Mouse (Mus musculus): ENCODE results near the gene Zfp668. TPM values are rescaled to one million over a fixed set of nuclear protein-coding genes. Genes with fewer than 3 reads are reported as not detected.

The Zfp668 gene
- total and polyA plus RNA-seq, 2 experiments from 2014 or later, result 29.7 to 31.0 TPM

DNA sequence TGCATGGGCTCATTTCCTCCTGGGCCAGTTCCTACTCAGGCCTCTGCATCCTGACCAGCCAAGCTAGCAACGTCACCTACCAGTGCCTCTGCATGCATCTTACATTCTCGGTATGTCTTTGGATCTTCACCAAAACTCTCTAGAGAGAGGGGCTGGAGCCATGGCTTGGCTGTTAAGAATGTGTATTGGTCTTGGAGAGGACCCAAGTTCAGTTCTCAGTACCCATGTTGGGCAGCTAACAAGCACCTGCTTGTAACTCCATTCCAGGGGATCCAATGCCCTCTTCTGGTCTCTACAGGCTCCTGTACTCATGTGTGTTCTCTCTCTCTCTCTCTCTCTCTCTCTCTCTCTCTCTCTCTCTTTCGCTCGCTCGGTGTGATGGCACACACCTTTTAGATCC is 58.9 kb downstream of the Zfp668 start:
- Histone ChIP-seq H3K9ac (replicated peaks; ENCODE audit: low read length, poor library complexity, severe bottlenecking) (no peak overlapping the region), H3K4me2 (ENCODE audit: low read depth, low read length, poor library complexity, severe bottlenecking) (no peak overlapping the region), H3K36me3 (ENCODE audit: insufficient read depth, low read length) (peaks cover 24% of the 10 kb centered on the region), H3K4me1 (ENCODE audit: insufficient read depth, low read length) (peaks cover 4% of the 10 kb centered on the region), H3K27me3 (ENCODE audit: insufficient read depth, low read length) (no peaks in the 10 kb centered on the region), H3K4me3 (ENCODE audit: low read depth, low read length) (no peak overlapping the region), H3K27ac (ENCODE audit: low read depth, low read length) (no peak overlapping the region), H3K9me3 (ENCODE audit: low read length) (no peaks in the 10 kb centered on the region)
- no peak for TF ChIP-seq CTCF (IDR thresholded peaks at IDR 0.05)
- WGBS, result 93% methylated on average over 5 of the region's 5 CpGs
- ATAC-seq (ENCODE audit: low FRiP score), result no peak
- no peak for DNase-seq (ENCODE audit: low spot score)

DNA sequence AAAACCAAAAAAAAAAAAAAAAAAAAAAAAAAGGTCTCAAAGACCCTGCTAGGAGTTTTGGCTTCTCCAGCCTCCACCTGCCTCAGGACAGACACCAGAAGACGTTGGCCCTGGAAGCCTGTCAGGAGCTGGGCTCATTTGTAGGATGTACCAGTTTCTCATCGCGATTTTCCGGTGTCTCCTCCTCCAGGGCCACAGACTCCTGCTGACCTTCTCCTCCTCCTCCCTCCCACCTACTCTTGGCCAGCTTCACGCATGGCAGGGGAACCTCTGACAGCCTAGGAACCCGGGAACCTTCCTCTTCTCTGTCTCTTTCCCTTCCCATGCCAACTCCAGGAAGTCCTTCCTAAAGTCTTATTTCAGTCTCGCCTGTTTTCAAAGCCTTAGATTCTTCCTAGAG is 59.6 kb downstream of the Zfp668 start:
- Histone ChIP-seq H3K9me3 (ENCODE audit: low read length) (no peaks in the 10 kb centered on the region), H3K9ac (replicated peaks; ENCODE audit: low read length, poor library complexity, severe bottlenecking) (no peak overlapping the region), H3K27ac (ENCODE audit: low read depth, low read length) (no peak overlapping the region), H3K4me3 (ENCODE audit: low read depth, low read length) (no peak overlapping the region), H3K4me1 (ENCODE audit: insufficient read depth, low read length) (no peaks in the 10 kb centered on the region), H3K4me2 (ENCODE audit: low read depth, low read length, poor library complexity, severe bottlenecking) (no peak overlapping the region), H3K27me3 (ENCODE audit: insufficient read depth, low read length) (no peaks in the 10 kb centered on the region), H3K36me3 (ENCODE audit: insufficient read depth, low read length) (peaks cover 29% of the 10 kb centered on the region)
- WGBS, result 79% methylated on average over 7 of the region's 7 CpGs
- no peak for DNase-seq (ENCODE audit: low spot score)
- TF ChIP-seq CTCF (IDR thresholded peaks at IDR 0.05), result no peak
- ATAC-seq (ENCODE audit: low FRiP score), result no peak

DNA sequence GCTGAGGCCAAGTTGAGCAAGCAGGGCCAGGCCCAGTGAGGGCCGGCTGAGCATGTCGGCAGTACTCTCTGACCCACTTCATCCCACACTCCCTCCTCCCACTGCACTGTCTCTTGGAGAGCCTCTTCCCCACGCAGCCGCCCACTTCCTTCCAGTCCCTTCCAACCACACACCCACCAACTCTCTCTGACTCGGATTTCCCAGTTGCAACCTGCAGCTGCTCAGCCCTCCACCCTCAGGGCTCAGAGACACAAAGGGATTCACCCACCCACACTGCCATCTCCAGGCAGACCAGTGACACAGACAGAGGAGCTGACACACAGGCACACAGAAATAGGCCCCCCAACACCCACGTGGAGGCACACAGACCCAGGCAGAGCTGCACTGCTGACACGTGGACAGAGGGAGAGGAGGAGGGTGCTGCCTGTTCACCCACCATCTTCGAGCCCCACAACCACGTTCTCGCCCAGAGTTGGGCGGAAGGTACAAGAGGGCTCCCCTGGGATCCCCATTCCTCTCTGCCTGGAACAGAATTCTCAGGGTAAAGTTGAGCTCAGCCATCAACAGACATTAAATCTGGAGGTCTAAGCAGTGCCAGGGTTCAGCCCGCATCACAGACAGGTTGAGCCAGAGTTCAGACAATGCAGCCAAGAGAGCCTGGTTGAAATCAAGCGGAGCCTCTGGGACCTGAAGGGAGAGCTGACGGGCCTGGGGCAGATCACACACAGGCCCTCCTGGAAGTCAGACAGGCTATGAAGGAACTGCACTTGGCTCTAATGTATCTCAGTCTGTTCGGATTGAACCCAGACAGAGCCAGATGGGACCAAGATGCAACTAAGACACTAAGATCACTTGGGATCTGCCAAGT is 60.4 kb downstream of the Zfp668 start:
- peak; percentile 40 for TF ChIP-seq CTCF (IDR thresholded peaks at IDR 0.05)
- no peak overlapping the region for H3K27ac ChIP-seq (ENCODE audit: low read depth, low read length)
- ATAC-seq (ENCODE audit: low FRiP score), result no peak
- peaks cover 32% of the 10 kb centered on the region for H3K36me3 ChIP-seq (ENCODE audit: insufficient read depth, low read length)
- no peaks in the 10 kb centered on the region for H3K4me1 ChIP-seq (ENCODE audit: insufficient read depth, low read length)
- no peaks in the 10 kb centered on the region for H3K9me3 ChIP-seq (ENCODE audit: low read length)
- no peak overlapping the region for H3K9ac ChIP-seq (replicated peaks; ENCODE audit: low read length, poor library complexity, severe bottlenecking)
- peak; percentile 14 for DNase-seq (ENCODE audit: low spot score)
- WGBS, result 69% methylated on average over 15 of the region's 15 CpGs
- H3K4me3 ChIP-seq (ENCODE audit: low read depth, low read length), result no peak overlapping the region
- no peaks in the 10 kb centered on the region for H3K27me3 ChIP-seq (ENCODE audit: insufficient read depth, low read length)
- H3K4me2 ChIP-seq (ENCODE audit: low read depth, low read length, poor library complexity, severe bottlenecking), result no peak overlapping the region

- DNase-seq (ENCODE audit: low spot score), result no peak
- TF ChIP-seq CTCF (IDR thresholded peaks at IDR 0.05), result no peak
- Histone ChIP-seq H3K36me3 (ENCODE audit: insufficient read depth, low read length) (peaks cover 42% of the 10 kb centered on the region), H3K4me2 (ENCODE audit: low read depth, low read length, poor library complexity, severe bottlenecking) (no peak overlapping the region), H3K9ac (replicated peaks; ENCODE audit: low read length, poor library complexity, severe bottlenecking) (no peak overlapping the region), H3K4me3 (ENCODE audit: low read depth, low read length) (no peak overlapping the region), H3K9me3 (ENCODE audit: low read length) (no peaks in the 10 kb centered on the region), H3K27ac (ENCODE audit: low read depth, low read length) (no peak overlapping the region), H3K4me1 (ENCODE audit: insufficient read depth, low read length) (no peaks in the 10 kb centered on the region), H3K27me3 (ENCODE audit: insufficient read depth, low read length) (no peaks in the 10 kb centered on the region)
- ATAC-seq (ENCODE audit: low FRiP score), result no peak
- 93% methylated on average over 15 of the region's 15 CpGs for WGBS
These were observed 61.4 kb downstream of the Zfp668 start for GRCm38 (mm10) chr7:127815116-127815665.

DNA sequence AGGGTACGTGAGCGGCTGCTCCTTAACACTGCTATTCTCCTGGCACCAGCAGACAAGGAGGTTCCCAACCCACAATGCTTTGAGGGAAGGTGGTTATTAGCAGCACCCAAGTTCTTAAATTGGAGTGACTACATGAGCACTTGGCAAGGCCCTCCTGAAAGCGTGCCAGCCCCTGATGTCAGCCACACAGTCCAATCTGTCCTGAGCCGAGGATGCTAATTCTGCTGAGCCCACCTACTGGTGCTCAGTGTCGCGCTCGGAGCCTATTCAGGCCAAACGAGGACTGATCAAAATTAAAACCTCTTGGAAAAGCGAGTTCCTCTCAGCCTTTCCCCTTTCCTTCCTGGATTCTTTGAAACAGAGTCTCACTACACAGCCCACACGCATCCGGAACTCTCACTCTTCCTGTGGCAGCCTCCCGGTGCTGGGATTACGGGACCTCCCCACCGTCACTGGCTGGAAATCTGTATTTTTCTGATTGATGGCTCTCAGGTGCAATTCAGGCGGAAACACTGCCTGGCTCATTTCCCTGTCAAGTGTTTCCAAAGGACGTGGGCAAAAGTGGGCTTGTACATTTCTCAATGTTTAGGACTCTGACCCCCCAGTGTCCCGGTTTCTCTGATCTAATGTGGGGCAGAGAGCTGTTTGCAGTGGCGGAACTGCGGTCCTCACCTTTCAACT is 62.2 kb downstream of the Zfp668 start:
- H3K27ac ChIP-seq (ENCODE audit: low read depth, low read length), result no peak overlapping the region
- DNase-seq (ENCODE audit: low spot score) (peak; percentile 65), ATAC-seq (ENCODE audit: low FRiP score) (no peak)
- H3K4me2 ChIP-seq (ENCODE audit: low read depth, low read length, poor library complexity, severe bottlenecking), result no peak overlapping the region
- WGBS, result 83% methylated on average over 19 of the region's 19 CpGs
- H3K9me3 ChIP-seq (ENCODE audit: low read length), result no peaks in the 10 kb centered on the region
- no peaks in the 10 kb centered on the region for H3K27me3 ChIP-seq (ENCODE audit: insufficient read depth, low read length)
- H3K4me1 ChIP-seq (ENCODE audit: insufficient read depth, low read length), result no peaks in the 10 kb centered on the region
- peaks cover 50% of the 10 kb centered on the region for H3K36me3 ChIP-seq (ENCODE audit: insufficient read depth, low read length)
- H3K4me3 ChIP-seq (ENCODE audit: low read depth, low read length), result no peak overlapping the region
- H3K9ac ChIP-seq (replicated peaks; ENCODE audit: low read length, poor library complexity, severe bottlenecking), result no peak overlapping the region
- TF ChIP-seq CTCF (IDR thresholded peaks at IDR 0.05), result no peak

- Histone ChIP-seq H3K9ac (replicated peaks; ENCODE audit: low read length, poor library complexity, severe bottlenecking) (no peak overlapping the region), H3K4me1 (ENCODE audit: insufficient read depth, low read length) (no peaks in the 10 kb centered on the region), H3K36me3 (ENCODE audit: insufficient read depth, low read length) (peaks cover 56% of the 10 kb centered on the region), H3K9me3 (ENCODE audit: low read length) (no peaks in the 10 kb centered on the region), H3K4me3 (ENCODE audit: low read depth, low read length) (no peak overlapping the region), H3K4me2 (ENCODE audit: low read depth, low read length, poor library complexity, severe bottlenecking) (no peak overlapping the region), H3K27me3 (ENCODE audit: insufficient read depth, low read length) (no peaks in the 10 kb centered on the region), H3K27ac (ENCODE audit: low read depth, low read length) (no peak overlapping the region)
- DNase-seq (ENCODE audit: low spot score) (no peak), ATAC-seq (ENCODE audit: low FRiP score) (no peak)
- TF ChIP-seq CTCF (IDR thresholded peaks at IDR 0.05), result no peak
- WGBS, result 86% methylated on average over 4 of the region's 4 CpGs
These were observed 62.8 kb downstream of the Zfp668 start for GRCm38 (mm10) chr7:127813821-127814220.

Other genes with a start within 250 kb of the Zfp668 start
- gene Bcl7c, start 167.9 kb downstream of the Zfp668 start, total RNA-seq (2014; rRNA removed), result 115 and 131 TPM in 2 replicates
- gene Bcl7c, start 167.9 kb downstream of the Zfp668 start, polyA plus RNA-seq (2015; fragmentation: Nextera tagmentation; extraction: Ambion mirVana), result 41.3 and 49.2 TPM in 2 replicates
- 5.5 and 5.6 TPM in 2 replicates for gene Ctf1, start 164.1 kb downstream of the Zfp668 start, total RNA-seq (2014; rRNA removed)
- gene Ctf1, start 164.1 kb downstream of the Zfp668 start, polyA plus RNA-seq (2015; fragmentation: Nextera tagmentation; extraction: Ambion mirVana), result 3.2 and 3.8 TPM in 2 replicates
- gene Ctf2, start 144.7 kb downstream of the Zfp668 start, total RNA-seq (2014; rRNA removed), result not detected in 2 replicates
- not detected in 2 replicates for gene Ctf2, start 144.7 kb downstream of the Zfp668 start, polyA plus RNA-seq (2015; fragmentation: Nextera tagmentation; extraction: Ambion mirVana)
- gene Fbxl19, start 132.3 kb downstream of the Zfp668 start, total RNA-seq (2014; rRNA removed), result 207 and 221 TPM in 2 replicates
- 5.9 and 8.3 TPM in 2 replicates for gene Fbxl19, start 132.3 kb downstream of the Zfp668 start, polyA plus RNA-seq (2015; fragmentation: Nextera tagmentation; extraction: Ambion mirVana)
- 14.8 and 17.6 TPM in 2 replicates for gene Orai3, start 107.0 kb downstream of the Zfp668 start, total RNA-seq (2014; rRNA removed)
- 9.9 and 10.0 TPM in 2 replicates for gene Orai3, start 107.0 kb downstream of the Zfp668 start, polyA plus RNA-seq (2015; fragmentation: Nextera tagmentation; extraction: Ambion mirVana)
- 18.0 and 19.8 TPM in 2 replicates for gene Setd1a, start 100.2 kb downstream of the Zfp668 start, total RNA-seq (2014; rRNA removed)
- 12.7 and 16.4 TPM in 2 replicates for gene Setd1a, start 100.2 kb downstream of the Zfp668 start, polyA plus RNA-seq (2015; fragmentation: Nextera tagmentation; extraction: Ambion mirVana)
- not detected in 2 replicates for gene Gm49388, start 91.2 kb downstream of the Zfp668 start, total RNA-seq (2014; rRNA removed)
- gene Gm49388, start 91.2 kb downstream of the Zfp668 start, polyA plus RNA-seq (2015; fragmentation: Nextera tagmentation; extraction: Ambion mirVana), result not detected in 2 replicates
- gene Hsd3b7, start 76.2 kb downstream of the Zfp668 start, total RNA-seq (2014; rRNA removed), result 7.1 and 12.8 TPM in 2 replicates
- gene Hsd3b7, start 76.2 kb downstream of the Zfp668 start, polyA plus RNA-seq (2015; fragmentation: Nextera tagmentation; extraction: Ambion mirVana), result 8.6 and 11.3 TPM in 2 replicates
- gene Stx4a, start 52.5 kb downstream of the Zfp668 start, total RNA-seq (2014; rRNA removed), result 6.7 and 7.1 TPM in 2 replicates
- 20.0 and 20.7 TPM in 2 replicates for gene Stx4a, start 52.5 kb downstream of the Zfp668 start, polyA plus RNA-seq (2015; fragmentation: Nextera tagmentation; extraction: Ambion mirVana)
- gene Stx1b, start 52.3 kb downstream of the Zfp668 start, total RNA-seq (2014; rRNA removed), result 83.6 and 88.9 TPM in 2 replicates
- gene Stx1b, start 52.3 kb downstream of the Zfp668 start, polyA plus RNA-seq (2015; fragmentation: Nextera tagmentation; extraction: Ambion mirVana), result 83.9 and 87.1 TPM in 2 replicates
- 32.3 and 33.8 TPM in 2 replicates for gene Zfp646, start 607 bp downstream of the Zfp668 start, total RNA-seq (2014; rRNA removed)
- gene Zfp646, start 607 bp downstream of the Zfp668 start, polyA plus RNA-seq (2015; fragmentation: Nextera tagmentation; extraction: Ambion mirVana), result 3.8 and 4.2 TPM in 2 replicates
- 0.55 and 1.0 TPM in 2 replicates for gene Prss53, start 14.1 kb upstream of the Zfp668 start, total RNA-seq (2014; rRNA removed)
- 0.77 and 0.82 TPM in 2 replicates for gene Prss53, start 14.1 kb upstream of the Zfp668 start, polyA plus RNA-seq (2015; fragmentation: Nextera tagmentation; extraction: Ambion mirVana)
- gene Gm21974, start 18.6 kb upstream of the Zfp668 start, total RNA-seq (2014; rRNA removed), result 0.16 TPM in 1 of 2 replicates, not detected in the other
- not detected in 2 replicates for gene Gm21974, start 18.6 kb upstream of the Zfp668 start, polyA plus RNA-seq (2015; fragmentation: Nextera tagmentation; extraction: Ambion mirVana)
- gene Vkorc1, start 18.8 kb upstream of the Zfp668 start, total RNA-seq (2014; rRNA removed), result 22.7 and 30.3 TPM in 2 replicates
- gene Vkorc1, start 18.8 kb upstream of the Zfp668 start, polyA plus RNA-seq (2015; fragmentation: Nextera tagmentation; extraction: Ambion mirVana), result 61.2 and 62.8 TPM in 2 replicates
- gene Bckdk, start 27.3 kb upstream of the Zfp668 start, total RNA-seq (2014; rRNA removed), result 47.8 and 77.7 TPM in 2 replicates
- gene Bckdk, start 27.3 kb upstream of the Zfp668 start, polyA plus RNA-seq (2015; fragmentation: Nextera tagmentation; extraction: Ambion mirVana), result 52.7 and 63.7 TPM in 2 replicates
- gene Kat8, start 35.7 kb upstream of the Zfp668 start, total RNA-seq (2014; rRNA removed), result 28.1 and 33.7 TPM in 2 replicates
- 34.8 TPM in 2 replicates for gene Kat8, start 35.7 kb upstream of the Zfp668 start, polyA plus RNA-seq (2015; fragmentation: Nextera tagmentation; extraction: Ambion mirVana)
- 0.90 and 2.7 TPM in 2 replicates for gene Prss8, start 53.3 kb upstream of the Zfp668 start, total RNA-seq (2014; rRNA removed)
- 0.37 and 0.69 TPM in 2 replicates for gene Prss8, start 53.3 kb upstream of the Zfp668 start, polyA plus RNA-seq (2015; fragmentation: Nextera tagmentation; extraction: Ambion mirVana)
- 6.1 and 20.1 TPM in 2 replicates for gene Prss36, start 69.9 kb upstream of the Zfp668 start, total RNA-seq (2014; rRNA removed)
- gene Prss36, start 69.9 kb upstream of the Zfp668 start, polyA plus RNA-seq (2015; fragmentation: Nextera tagmentation; extraction: Ambion mirVana), result 13.3 and 15.5 TPM in 2 replicates
- 29.3 and 41.9 TPM in 2 replicates for gene Fus, start 90.6 kb upstream of the Zfp668 start, total RNA-seq (2014; rRNA removed)
- 207 and 244 TPM in 2 replicates for gene Fus, start 90.6 kb upstream of the Zfp668 start, polyA plus RNA-seq (2015; fragmentation: Nextera tagmentation; extraction: Ambion mirVana)
- gene Pycard, start 117.0 kb upstream of the Zfp668 start, total RNA-seq (2014; rRNA removed), result 4.3 and 6.6 TPM in 2 replicates
- 7.8 and 10.8 TPM in 2 replicates for gene Pycard, start 117.0 kb upstream of the Zfp668 start, polyA plus RNA-seq (2015; fragmentation: Nextera tagmentation; extraction: Ambion mirVana)
- gene Trim72, start 127.1 kb upstream of the Zfp668 start, total RNA-seq (2014; rRNA removed), result 0.19 and 0.77 TPM in 2 replicates
- not detected in 2 replicates for gene Trim72, start 127.1 kb upstream of the Zfp668 start, polyA plus RNA-seq (2015; fragmentation: Nextera tagmentation; extraction: Ambion mirVana)
- gene Itgam, start 185.8 kb upstream of the Zfp668 start, total RNA-seq (2014; rRNA removed), result 2.4 and 2.6 TPM in 2 replicates
- 0.90 and 0.98 TPM in 2 replicates for gene Itgam, start 185.8 kb upstream of the Zfp668 start, polyA plus RNA-seq (2015; fragmentation: Nextera tagmentation; extraction: Ambion mirVana)
- gene Gm49368, start 185.9 kb upstream of the Zfp668 start, total RNA-seq (2014; rRNA removed), result not detected in 2 replicates
- not detected in 2 replicates for gene Gm49368, start 185.9 kb upstream of the Zfp668 start, polyA plus RNA-seq (2015; fragmentation: Nextera tagmentation; extraction: Ambion mirVana)